Mouse (Mus musculus) right cerebral cortex, postnatal 36 days (tissue): Measurements from ENCODE around the gene Atp13a3.
"Not testable (repeated sequence)": the region's sequence is repeated elsewhere in the genome, so short reads cannot be mapped to it uniquely, and the experiment has no call there.

Experiments
- DNase-seq, 2 experiments: peaks; one replicate each; pipeline ENCODE4 v3.0.0; 2022; ENCODE audit warnings: low spot score in 2 of 2, mixed read lengths in 1 of 2

Atp13a3 gene

GRCm38 (mm10) chr16:30412680-30413079 is 6.9 kb upstream of the Atp13a3 start:
- no peak for DNase-seq

GRCm38 (mm10) chr16:30410914-30411313 is 5.1 kb upstream of the Atp13a3 start:
- DNase-seq, result no peak

GRCm38 (mm10) chr16:30407513-30407912 is 1.7 kb upstream of the Atp13a3 start:
- no peak for DNase-seq

- DNase-seq, result no peak
These were observed 2.2 kb downstream of the Atp13a3 start for GRCm38 (mm10) chr16:30403528-30403927.

GRCm38 (mm10) chr16:30397127-30398057 is 8.4 kb downstream of the Atp13a3 start:
- no peak for DNase-seq

- no peak for DNase-seq
These were observed 10.6 kb downstream of the Atp13a3 start for GRCm38 (mm10) chr16:30395136-30395535.

GRCm38 (mm10) chr16:30390650-30391340 is 15.0 kb downstream of the Atp13a3 start:
- no peak for DNase-seq

- no peak for DNase-seq
These were observed 15.7 kb downstream of the Atp13a3 start for GRCm38 (mm10) chr16:30389831-30390649.

GRCm38 (mm10) chr16:30389210-30389684 is 16.5 kb downstream of the Atp13a3 start:
- no peak for DNase-seq

GRCm38 (mm10) chr16:30388522-30389209 is 17.1 kb downstream of the Atp13a3 start:
- DNase-seq, result peak; percentile 79 to 84

GRCm38 (mm10) chr16:30387871-30388460 is 17.8 kb downstream of the Atp13a3 start:
- peak in 1 of 2 experiments; percentile 14 for DNase-seq

- DNase-seq, result no peak
These were observed 18.8 kb downstream of the Atp13a3 start for GRCm38 (mm10) chr16:30386911-30387439.

GRCm38 (mm10) chr16:30385531-30385930 is 20.2 kb downstream of the Atp13a3 start:
- DNase-seq, result no peak

GRCm38 (mm10) chr16:30376237-30376636 is 29.5 kb downstream of the Atp13a3 start:
- no peak for DNase-seq

GRCm38 (mm10) chr16:30374927-30375326 is 30.8 kb downstream of the Atp13a3 start:
- DNase-seq, result no peak

- peak in 1 of 2 experiments; percentile 10 for DNase-seq
These were observed 31.5 kb downstream of the Atp13a3 start for GRCm38 (mm10) chr16:30374266-30374665.

- DNase-seq, result not testable (repeated sequence)
These were observed 32.5 kb downstream of the Atp13a3 start for GRCm38 (mm10) chr16:30373286-30373685.

GRCm38 (mm10) chr16:30367395-30367794 is 38.4 kb downstream of the Atp13a3 start:
- DNase-seq, result no peak

- DNase-seq, result no peak
These were observed 41.2 kb downstream of the Atp13a3 start for GRCm38 (mm10) chr16:30364604-30365003.

- peak in 1 of 2 experiments; percentile 9 for DNase-seq
These were observed 43.2 kb downstream of the Atp13a3 start for GRCm38 (mm10) chr16:30362528-30362927.
